Mouse (Mus musculus) heart, postnatal 10 days (tissue): ENCODE data around the gene Metrn. TPM values are rescaled to one million over a fixed set of nuclear protein-coding genes. Genes with fewer than 3 reads are reported as not detected.

Experiments
- DNase-seq, 2 experiments: peaks; one replicate each; pipeline ENCODE4 v3.0.0; 2021
- intact Hi-C: fragments of 180-260 bp; cut with DNase I; formaldehyde crosslinking; loops from one replicate; pipeline ENCODE4 v1.15.1; 2025
- total RNA-seq, 2 experiments: library from RNA; stranded (reverse); gene quantifications; 2 replicates each; pipeline ENCODE4 v1.2.3; 2021

Metrn gene
- 10 to 100 TPM; 59.7 to 60.9 TPM for total RNA-seq

GRCm38 (mm10) chr17:25796951-25797369, at the start of gene Metrn:
Gene Metrn, minus strand, starts transcription at chr17:25797136.
- intact Hi-C loops = no loop called here
- DNase-seq = peak; percentile 92 to 93

DNA sequence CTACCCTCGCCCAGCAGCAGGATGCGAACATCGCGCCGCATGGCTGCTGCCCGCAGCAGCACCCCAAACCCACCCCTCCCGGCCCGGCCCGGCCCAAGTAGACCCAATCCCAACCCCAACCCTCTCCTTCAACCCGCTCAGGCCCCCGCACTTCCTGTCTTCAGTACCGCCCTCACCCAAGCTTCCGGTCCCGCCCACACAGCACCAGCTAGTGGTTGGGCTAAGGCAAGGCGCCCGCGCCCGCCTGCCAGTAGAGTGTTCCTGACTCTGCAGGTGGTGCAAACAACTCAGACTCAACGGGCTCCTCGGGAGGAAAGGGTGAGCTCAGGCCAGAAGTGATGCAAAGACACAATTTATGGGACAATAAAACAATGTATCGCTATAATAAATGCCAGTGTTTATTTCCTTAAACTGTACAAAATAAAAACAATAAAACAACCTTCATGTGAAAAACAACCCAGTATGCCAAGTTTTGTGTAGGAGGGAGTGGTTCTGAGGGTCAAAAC, 47.5 kb upstream of the Metrn start, which contains the start of gene Rhot2:
Gene Rhot2, minus strand, starts transcription at position 456 of the 506 bp plus-strand sequence.
- intact Hi-C loops = no loop called here
- peak; percentile 96 to 98 for DNase-seq

DNA sequence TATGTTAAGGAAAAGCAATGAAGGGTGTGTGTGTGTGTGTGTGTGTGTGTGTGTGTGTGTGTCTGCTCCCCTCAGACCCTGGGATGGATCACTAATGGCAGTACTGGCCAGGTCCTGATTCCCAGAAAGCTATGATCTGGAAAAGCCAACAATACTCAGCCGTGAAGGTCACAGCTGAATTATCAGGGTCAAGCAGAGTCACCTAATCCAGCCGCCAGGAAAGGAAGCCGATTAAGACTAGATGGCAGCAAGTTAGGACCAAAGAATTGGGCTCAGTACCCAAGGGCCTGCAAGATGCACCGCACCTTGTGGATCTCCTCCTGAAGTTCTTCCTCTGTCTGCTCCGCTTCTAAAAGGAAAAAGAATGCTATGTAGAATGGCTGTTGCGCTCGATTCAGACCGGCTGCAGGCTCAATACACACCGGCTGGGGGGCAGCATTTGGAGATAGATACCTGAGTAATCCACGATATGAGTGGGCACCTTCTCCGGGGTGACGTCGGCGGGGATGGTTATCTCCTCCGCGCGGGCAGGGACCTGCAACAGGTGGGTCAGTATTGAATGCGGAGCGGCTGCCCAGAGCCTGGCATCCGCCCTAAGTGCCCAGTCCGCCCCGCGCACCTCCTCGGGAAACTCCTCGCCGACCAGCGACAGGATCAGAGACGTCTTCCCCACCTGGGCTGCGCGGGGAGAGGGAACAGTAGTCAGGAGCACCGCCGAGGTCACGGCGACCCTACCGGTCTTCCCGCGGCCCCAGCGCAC, 46.9 kb upstream of the Metrn start:
- DNase-seq = no peak
- intact Hi-C loops = no loop called here

- DNase-seq = no peak
- intact Hi-C loops = no loop called here
These were observed 46.2 kb upstream of the Metrn start for GRCm38 (mm10) chr17:25843122-25843521.

GRCm38 (mm10) chr17:25842509-25842908, 45.6 kb upstream of the Metrn start:
- intact Hi-C loops = no loop called here

DNA sequence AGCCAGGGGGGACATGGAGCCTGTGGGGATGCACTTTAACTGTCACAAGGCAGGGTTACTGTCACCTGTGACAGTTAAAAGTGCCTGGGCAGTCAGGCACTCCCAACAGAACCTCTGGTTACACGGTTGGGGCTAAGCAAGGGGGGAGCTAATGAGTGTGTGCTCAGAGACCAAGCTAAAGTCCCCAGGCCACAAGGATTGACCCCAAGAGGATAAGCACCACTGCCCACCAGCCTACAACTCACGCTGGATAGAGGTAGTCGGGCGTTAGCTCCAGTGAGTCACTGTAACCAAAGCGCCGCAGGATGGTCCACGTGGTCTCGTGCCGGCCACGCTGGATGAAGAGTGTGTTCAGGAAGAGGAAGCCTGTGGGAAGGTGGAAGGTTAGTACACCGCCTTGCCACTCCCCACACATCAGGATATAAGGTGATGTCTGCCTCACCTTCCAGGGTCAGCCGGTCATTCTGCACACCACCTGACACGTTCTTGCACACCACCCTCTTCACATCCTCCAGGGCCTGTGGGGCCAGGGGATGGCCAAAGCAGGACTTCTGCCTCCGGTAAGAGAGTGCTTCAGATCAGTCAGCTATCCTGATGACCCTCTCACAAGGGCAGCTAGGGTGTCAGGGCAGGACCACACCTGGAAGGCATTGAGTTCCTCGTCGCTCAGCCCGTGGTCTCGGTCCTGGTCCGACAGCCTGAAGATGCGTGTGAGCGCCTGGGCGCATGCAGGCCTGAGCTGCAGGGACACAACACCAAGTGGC, 44.4 kb upstream of the Metrn start, which contains the start of gene Gm20683:
Gene Gm20683, minus strand, starts transcription at position 647 of the 764 bp plus-strand sequence.
- no peak for DNase-seq
- intact Hi-C loops = no loop called here

More at GRCm38 (mm10) chr17:25842509-25842908, 45.6 kb upstream of the Metrn start:
- no peak for DNase-seq

DNA sequence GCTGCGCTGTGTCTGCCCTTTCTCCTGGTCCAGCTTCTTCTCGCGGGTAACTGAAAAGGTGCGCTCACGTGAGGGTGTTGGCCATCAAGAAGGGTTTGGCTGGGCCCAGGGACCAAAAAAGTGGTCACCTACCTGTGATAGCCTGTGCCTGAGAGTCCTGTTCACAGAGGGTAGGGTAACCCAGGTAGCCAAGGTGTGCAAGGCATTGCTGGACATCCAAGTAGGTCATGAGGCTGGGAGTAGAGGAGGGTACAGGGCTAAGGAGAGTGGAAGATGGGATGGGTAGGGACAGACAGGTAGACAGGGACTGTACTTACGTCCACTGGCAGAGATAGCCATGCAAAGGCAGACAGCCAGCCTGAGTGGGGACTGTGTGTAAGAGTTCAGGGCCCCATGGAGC, 43.6 kb upstream of the Metrn start:
- no peak for DNase-seq
- intact Hi-C loops = no loop called here

GRCm38 (mm10) chr17:25839455-25840235, 42.7 kb upstream of the Metrn start:
- intact Hi-C loops = no loop called here

DNA sequence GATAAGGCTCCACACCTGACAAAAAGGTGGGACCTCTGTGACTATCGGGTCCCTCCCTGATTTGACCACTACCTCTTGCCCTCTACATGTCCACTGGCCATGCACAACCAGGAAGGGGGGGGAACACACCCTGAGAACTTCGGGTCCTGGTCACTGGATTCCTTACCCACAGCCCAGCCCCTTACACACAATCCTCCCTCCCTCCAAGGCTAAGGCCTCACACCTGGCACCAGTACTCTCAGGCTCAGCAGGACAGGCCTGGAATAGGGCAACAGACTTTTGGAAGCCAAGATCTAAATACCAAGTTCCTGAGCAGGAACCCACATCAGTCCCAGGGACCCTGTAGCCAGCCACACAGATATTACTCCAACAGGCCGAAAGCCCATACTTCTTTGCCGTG, 42.0 kb upstream of the Metrn start:
- no peak for DNase-seq
- intact Hi-C loops = no loop called here

More at GRCm38 (mm10) chr17:25839455-25840235, 42.7 kb upstream of the Metrn start:
- DNase-seq = no peak

DNA sequence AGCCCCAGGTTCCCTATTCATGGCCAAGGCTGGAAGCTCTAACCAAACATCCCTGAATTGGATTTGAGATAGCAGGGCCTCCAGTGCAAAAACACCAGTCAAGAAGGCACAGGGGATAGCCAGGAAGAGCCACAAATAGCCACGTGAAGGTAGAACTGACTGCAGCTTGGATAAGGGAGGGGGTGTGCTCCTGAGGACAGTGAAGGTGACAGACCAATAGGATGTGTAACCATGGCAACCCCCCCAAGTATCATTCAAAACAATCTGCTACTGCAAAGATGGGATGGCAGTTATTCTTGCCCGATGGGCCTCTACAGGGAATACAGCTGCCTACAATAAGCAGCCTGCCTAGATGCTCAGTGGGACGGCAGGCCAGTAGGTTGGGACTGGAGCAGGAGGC, 40.6 kb upstream of the Metrn start:
- no peak for DNase-seq
- intact Hi-C loops = no loop called here

DNA sequence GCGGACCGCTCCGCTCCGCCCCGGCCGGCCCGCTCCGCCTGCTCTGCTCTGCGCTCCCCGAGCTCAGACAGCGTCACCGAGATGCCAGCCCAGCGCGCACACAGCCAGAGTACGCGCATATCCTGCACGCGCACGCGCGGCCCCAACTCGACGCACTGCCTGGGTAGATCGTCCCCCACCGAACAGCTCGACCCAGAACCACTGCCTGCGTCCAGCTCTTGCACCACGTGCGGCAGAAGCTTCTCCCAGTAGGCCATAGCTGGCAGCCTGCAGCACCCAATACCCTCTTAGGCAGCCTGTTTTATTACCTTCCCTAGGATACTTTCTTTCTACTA, 40.1 kb upstream of the Metrn start, which contains the start of gene Rhbdl1:
Gene Rhbdl1, minus strand, starts transcription at position 220 of the 335 bp plus-strand sequence.
- intact Hi-C loops = no loop called here
- peak; percentile 80 to 84 for DNase-seq

DNA sequence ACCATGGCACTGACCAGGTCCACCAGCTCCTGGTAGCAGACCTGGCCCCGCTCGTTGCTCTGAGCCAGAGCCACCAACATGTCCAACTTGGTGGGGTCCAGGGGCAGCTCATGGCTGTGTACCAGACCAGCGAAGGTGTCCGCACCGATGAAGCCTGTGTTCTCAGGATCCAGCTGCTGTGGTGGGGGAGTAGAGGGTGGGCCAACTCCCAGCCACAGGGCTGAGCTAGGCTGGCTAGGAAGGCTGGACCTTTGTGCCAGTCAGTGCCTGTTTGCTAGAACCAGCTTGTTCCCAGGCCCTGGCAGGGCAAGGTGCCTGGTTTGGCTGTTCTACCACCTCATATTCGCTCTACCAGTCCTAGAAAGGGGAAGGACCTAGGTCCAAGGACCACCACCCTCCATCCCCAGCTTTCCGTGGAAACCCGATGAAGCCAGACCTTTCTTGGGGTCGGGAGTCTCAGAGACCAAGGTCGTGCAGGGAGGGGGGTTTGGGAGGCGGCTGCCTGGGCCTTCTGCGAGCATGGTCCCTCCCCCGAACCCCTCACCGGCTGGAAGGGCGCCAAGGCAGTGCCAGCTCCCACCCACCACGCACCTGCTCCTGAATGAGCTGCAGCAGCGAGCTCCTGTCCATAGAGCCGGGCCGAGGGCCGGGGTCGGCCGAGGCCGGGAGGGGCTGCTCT, 39.6 kb upstream of the Metrn start:
- intact Hi-C loops = no loop called here
- DNase-seq = no peak

GRCm38 (mm10) chr17:25835816-25836215, 38.9 kb upstream of the Metrn start:
- intact Hi-C loops = no loop called here
- DNase-seq = no peak

DNA sequence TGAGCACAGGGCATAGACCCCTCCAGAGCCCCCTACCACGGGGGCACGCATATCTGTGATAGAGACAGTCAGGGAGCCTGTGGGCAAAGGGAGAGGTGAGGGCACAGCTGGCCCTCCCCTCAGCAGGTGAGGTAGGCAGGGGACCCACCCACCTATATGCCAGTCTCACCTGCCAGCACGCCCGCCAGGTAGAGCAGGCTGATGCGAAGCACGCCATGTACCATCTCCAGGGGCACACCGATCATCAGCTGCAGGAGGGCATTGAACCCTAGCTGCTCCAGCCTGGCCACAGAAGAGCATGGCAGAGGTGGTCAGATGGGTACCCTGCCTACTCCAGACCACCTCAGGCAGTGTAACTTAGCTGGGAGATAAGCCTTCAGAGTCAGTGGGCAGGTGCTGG, 38.4 kb upstream of the Metrn start:
- no peak for DNase-seq
- intact Hi-C loops = no loop called here

GRCm38 (mm10) chr17:25834595-25835222, 37.8 kb upstream of the Metrn start:
- intact Hi-C loops = no loop called here
- no peak for DNase-seq

DNA sequence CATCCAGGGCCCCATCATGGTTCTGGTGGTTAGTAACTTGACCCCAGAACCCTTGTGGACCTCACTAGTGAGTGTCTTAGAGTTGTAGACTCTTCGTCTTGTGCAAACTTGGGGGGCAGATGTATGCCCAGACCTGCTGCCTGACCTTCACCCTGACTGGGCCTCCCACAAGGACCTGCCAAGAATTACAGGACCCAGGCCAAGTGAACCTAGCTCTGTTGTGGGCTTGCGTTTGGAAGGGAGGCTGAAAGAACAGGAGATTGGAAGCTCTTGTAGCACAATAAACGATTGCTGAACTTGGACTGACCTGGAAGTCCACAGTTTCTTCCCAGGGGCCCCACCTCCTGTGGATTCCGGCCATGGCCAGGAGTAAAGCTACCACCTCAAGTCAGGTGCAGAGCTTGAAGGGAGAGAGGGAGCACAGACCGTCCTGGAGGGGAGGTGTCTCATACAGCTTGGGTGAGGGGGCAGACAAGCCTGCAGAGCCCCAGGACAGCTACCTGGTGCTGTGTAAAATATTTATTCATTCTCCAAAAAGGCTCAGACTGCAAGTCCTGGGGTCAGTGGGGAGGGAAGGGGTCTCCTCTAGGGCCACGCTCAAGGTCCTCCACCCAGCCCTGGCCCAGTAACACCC, 37.1 kb upstream of the Metrn start:
- peak; percentile 56 to 64 for DNase-seq
- intact Hi-C loops = no loop called here

DNA sequence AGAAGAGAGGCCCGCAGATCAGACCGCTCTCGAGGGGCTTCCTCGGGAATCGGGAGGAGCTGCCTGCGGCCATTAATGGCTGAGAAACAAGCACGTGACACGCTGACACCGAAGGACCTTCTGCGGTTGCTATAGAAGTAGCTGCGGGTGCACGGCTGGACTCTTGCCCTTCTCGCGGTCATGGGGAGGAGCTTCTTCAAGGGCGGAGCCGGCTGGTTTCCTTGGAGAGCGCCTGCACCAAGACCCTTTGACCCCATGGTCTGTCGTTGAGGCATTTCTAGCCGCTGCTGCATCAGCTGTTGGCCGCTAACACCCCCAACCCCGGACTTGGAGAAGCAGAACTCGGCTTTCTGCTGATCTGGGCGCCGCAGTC, 36.3 kb upstream of the Metrn start, which contains the start of gene Stub1:
Gene Stub1, minus strand, starts transcription at position 114 of the 373 bp plus-strand sequence.
- intact Hi-C loops = no loop called here
- peak; percentile 95 to 96 for DNase-seq

DNA sequence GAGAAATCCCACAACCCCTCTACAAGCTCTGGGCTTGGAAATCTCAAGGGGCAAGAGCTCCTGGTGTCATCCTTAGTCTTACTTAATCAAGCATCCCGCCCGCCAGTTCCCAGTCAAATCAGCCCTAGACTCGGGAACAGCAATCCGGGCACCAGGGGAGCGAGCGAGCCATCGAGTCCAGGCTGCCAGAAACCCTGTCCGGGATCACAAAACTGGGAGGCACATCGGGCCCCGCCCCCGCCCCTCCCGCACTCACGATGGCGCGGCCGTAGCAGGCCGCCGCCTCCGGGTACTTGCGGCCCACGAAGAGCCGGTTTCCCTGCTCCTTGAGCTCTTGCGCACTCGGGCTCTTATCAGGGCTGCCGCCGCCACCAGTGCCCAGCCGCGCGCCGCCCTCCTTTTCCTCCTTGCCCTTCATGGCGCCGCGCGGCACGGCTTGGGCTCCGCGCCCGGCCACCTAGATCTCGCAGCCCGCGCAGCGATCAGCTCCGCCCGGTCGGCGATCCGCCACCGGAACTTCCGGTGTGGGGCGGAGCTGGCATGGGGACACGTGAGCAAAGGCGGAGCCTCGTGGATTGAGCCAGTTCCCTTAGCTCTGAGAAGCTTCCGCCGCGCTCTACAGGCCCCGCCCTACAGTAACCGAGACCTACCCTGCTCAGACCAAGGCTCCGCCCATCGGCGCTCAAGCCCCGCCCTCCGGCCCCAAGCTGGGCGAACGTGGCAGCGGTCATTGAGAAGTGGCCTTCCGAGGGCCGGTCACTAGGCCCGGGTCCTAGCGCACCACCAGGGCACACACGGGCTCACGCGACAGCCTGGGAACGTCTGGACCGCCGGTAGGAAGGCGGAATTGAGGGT, 35.7 kb upstream of the Metrn start:
- intact Hi-C loops = no loop called here
- DNase-seq = peak; percentile 100
